Mouse (Mus musculus): ENCODE data around the gene Dnajc25.

The Dnajc25 gene

DNA sequence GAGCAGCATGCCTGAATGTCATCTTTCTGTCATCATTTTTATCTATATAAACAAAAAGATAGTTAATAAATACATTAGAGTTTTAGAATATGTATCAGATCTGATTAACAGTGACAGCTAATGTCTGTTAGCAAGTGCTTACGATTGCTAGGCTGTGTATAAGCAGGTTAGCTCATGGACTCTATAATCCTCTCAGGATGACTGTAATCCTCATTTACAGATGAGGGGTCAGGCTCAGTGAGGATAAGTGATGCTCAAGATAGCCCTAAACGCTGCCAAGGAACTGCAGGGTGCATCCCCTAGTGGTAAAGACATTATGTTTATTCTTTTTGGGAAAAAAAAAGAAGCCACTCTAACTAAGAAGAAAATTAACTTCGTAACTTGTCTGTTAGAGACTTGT lies 74.4 kb downstream of the Dnajc25 start:
- in situ Hi-C loops (cut with MseI, MboI): no loop called here

Data from mouse trophoblast stem cell (cell line).